Mouse (Mus musculus) testis, adult 2 months (tissue): ENCODE data around the gene Uggt1. TPM values are rescaled to one million over a fixed set of nuclear protein-coding genes. Genes with fewer than 3 reads are reported as not detected.

ENCODE experiments used
- H3K27ac ChIP-seq: fragments of 200-500 bp; 2 replicates; pipeline ENCODE4 v1.5.1; 2012; ENCODE audit warnings: low read depth, low read length; ENCODE audit not compliant: control insufficient read depth, insufficient read depth
- H3K27me3 ChIP-seq: fragments of 200-500 bp; 2 replicates; pipeline ENCODE4 v1.6.1; 2012; ENCODE audit warnings: mild to moderate bottlenecking, low read length, moderate library complexity; ENCODE audit not compliant: control insufficient read depth, insufficient read depth
- H3K36me3 ChIP-seq: fragments of 200-500 bp; 2 replicates; pipeline ENCODE4 v1.6.1; 2012; ENCODE audit warnings: mild to moderate bottlenecking, low read length; ENCODE audit not compliant: control insufficient read depth, insufficient read depth
- H3K4me1 ChIP-seq: fragments of 200-500 bp; 2 replicates; pipeline ENCODE4 v1.6.1; 2012; ENCODE audit warnings: low read length; ENCODE audit not compliant: control insufficient read depth, insufficient read depth
- H3K4me3 ChIP-seq: fragments of 200-500 bp; 2 replicates; pipeline ENCODE4 v1.5.1; 2012; ENCODE audit warnings: low read depth, mild to moderate bottlenecking, low read length, moderate library complexity, mixed read lengths; ENCODE audit not compliant: control insufficient read depth
- CTCF ChIP-seq: fragments of 200-500 bp; IDR thresholded peaks from 2 replicates; pipeline ENCODE4 v1.5.1; 2012; ENCODE audit warnings: low read depth, mild to moderate bottlenecking, inconsistent platforms, low read length, moderate library complexity; ENCODE audit not compliant: control insufficient read depth, insufficient read depth, insufficient replicate concordance
- POLR2A ChIP-seq: fragments of 200-500 bp; IDR thresholded peaks from 2 replicates; pipeline ENCODE4 v1.6.1; 2012; ENCODE audit warnings: low read depth, mild to moderate bottlenecking, inconsistent platforms, low read length, moderate library complexity; ENCODE audit not compliant: control insufficient read depth
- polyA plus RNA-seq: library from polyadenylated mRNA; depleted of rRNA; stranded (reverse); fragments of >200 nt; gene quantifications from 2 replicates; pipeline ENCODE4 v1.2.3, GENCODE M21; 2012

The Uggt1 gene
- polyA plus RNA-seq, 1 experiment, result 8.4 TPM

DNA sequence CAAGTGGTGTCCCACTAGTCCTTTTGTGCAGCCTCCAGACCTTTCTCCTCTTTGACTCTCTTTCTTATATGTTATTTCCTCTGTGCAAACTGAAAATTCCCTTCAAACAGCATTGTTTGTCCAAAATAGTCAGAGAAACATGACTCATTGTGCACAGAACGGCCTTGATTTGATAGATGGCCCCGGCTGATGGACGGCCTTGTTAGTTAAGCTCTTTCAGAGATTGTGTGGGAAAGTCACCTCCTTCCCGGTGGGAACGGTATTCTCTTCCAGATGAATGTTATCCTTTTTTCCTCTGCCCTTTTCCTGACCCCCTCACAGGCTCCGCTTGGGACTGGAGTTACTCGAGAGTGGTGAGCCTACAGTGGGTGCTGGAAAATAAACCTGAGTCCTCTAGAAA, 119.4 kb downstream of the Uggt1 start:
- Histone ChIP-seq H3K27me3 (no peaks in the 10 kb centered on the region), H3K36me3 (no peaks in the 10 kb centered on the region), H3K27ac (no peak overlapping the region), H3K4me1 (no peaks in the 10 kb centered on the region; the same call in 1 of the 2 replicates), H3K4me3 (no peak overlapping the region)
- no peak for TF ChIP-seq CTCF
- TF ChIP-seq POLR2A, result no peak

- Histone ChIP-seq H3K36me3 (no peaks in the 10 kb centered on the region), H3K4me3 (no peak overlapping the region), H3K27ac (no peak overlapping the region), H3K27me3 (no peaks in the 10 kb centered on the region), H3K4me1 (no peaks in the 10 kb centered on the region)
- TF ChIP-seq CTCF (no peak), POLR2A (no peak)
These were observed 123.3 kb downstream of the Uggt1 start for GRCm38 (mm10) chr1:36121172-36121571.

- H3K4me3 ChIP-seq, result no peak overlapping the region
- no peaks in the 10 kb centered on the region for H3K27me3 ChIP-seq
- peaks cover 2% of the 10 kb centered on the region; the same call in 1 of the 2 replicates for H3K4me1 ChIP-seq
- H3K27ac ChIP-seq, result no peak overlapping the region
- TF ChIP-seq POLR2A (no peak), CTCF (no peak)
- no peaks in the 10 kb centered on the region for H3K36me3 ChIP-seq
These were observed 125.1 kb downstream of the Uggt1 start for GRCm38 (mm10) chr1:36119426-36119825.

DNA sequence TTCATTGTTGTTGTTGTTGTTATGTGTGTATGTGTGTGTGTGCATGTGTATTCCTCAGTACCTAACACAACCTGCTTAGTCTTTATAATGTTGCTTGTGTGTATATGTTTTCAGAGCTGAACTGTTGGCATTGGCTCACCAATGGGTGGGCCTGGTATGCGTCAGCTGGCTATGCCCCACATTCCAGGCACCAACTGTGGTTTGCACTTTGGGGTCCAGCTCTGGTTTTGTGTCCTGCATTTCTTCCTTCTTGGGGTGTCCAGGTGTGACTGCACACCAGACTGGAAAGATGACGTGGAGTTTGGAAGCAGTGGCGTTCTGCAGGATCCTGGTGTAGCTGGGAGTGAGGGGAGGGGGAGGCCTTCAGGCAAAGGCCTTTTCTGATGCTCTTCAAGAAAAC, 125.6 kb downstream of the Uggt1 start:
- no peak overlapping the region for H3K4me3 ChIP-seq
- H3K4me1 ChIP-seq, result peaks cover 2% of the 10 kb centered on the region; the same call in 1 of the 2 replicates
- no peaks in the 10 kb centered on the region for H3K36me3 ChIP-seq
- no peaks in the 10 kb centered on the region for H3K27me3 ChIP-seq
- no peak overlapping the region for H3K27ac ChIP-seq
- TF ChIP-seq POLR2A (no peak), CTCF (no peak)

DNA sequence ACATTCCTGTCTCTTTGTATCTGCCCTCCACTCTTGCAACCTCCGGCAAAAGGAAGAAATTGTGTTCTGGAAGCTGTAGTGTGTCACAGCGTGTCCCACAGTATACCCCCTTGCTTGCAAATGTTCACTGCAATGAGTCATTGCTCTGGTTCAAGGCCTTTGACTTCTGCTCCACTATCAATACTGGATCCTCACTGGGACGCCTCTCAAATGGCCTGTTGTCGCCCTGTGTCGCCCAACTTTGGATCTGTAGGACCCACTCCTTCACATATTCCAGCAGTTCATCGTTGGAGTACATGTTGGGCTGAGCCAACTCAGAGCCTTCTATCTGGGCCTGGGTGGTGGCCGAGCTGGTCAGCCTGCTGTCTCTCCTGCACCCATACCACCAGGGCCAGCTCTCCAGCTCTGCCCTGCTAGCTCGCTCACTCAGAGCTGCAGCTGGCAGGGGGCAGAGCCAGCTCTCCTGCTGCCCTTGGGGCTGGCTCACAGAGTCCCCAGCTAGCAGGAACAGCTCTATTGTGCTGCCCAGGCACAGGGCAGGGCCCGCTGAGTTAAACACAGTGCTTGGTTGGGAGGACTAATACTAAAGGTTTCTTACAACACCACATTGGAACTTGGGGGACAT, 126.3 kb downstream of the Uggt1 start:
- Histone ChIP-seq H3K4me1 (peaks cover 2% of the 10 kb centered on the region; the same call in 1 of the 2 replicates), H3K4me3 (no peak overlapping the region), H3K27me3 (no peaks in the 10 kb centered on the region), H3K27ac (no peak overlapping the region), H3K36me3 (no peaks in the 10 kb centered on the region)
- TF ChIP-seq POLR2A, result no peak
- TF ChIP-seq CTCF, result no peak

DNA sequence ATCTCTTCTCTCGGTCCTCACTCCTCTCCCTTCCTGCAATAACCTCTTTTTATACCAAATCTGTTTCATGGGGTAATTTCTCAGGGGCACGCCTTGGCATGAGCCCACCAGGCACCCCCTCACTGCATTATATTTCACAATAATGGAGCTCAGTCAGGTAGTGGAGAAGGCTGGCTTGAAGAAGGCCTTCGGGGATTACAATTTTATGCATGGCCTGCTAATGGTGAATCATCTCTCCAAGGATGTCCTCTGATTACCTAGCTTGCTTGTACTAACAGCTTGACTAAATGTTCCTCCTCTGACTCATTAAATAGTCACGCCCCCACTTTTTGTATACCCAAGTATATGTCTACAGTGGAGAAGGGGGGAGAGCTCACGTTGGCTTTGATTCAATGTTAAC, 128.0 kb downstream of the Uggt1 start:
- no peak for TF ChIP-seq CTCF
- TF ChIP-seq POLR2A, result no peak
- Histone ChIP-seq H3K4me3 (no peak overlapping the region), H3K27ac (no peak overlapping the region), H3K27me3 (no peaks in the 10 kb centered on the region), H3K36me3 (no peaks in the 10 kb centered on the region), H3K4me1 (peaks cover 2% of the 10 kb centered on the region; the same call in 1 of the 2 replicates)

DNA sequence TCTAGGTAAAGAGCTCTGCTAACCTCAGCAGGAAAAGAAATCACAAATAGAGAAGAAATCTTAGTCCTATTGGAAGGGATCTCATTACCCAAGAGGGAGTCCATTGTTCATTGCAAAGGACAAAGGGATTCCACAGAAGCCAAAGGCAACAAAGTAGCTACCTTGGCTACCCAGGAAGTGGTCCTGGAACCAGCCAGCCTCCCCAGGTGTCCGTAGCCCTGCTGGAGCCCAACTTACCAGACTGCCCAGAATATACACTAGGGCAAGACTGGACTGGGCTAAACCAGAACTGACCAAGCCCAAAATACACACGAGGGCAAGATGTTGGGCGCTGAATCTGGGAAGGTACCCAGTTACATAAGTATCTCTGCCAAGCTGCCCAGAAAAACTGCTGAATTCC, 129.7 kb downstream of the Uggt1 start:
- no peak overlapping the region for H3K27ac ChIP-seq
- peaks cover 2% of the 10 kb centered on the region; the same call in 1 of the 2 replicates for H3K4me1 ChIP-seq
- no peaks in the 10 kb centered on the region for H3K36me3 ChIP-seq
- no peaks in the 10 kb centered on the region for H3K27me3 ChIP-seq
- H3K4me3 ChIP-seq, result no peak overlapping the region
- TF ChIP-seq POLR2A (no peak), CTCF (no peak)

DNA sequence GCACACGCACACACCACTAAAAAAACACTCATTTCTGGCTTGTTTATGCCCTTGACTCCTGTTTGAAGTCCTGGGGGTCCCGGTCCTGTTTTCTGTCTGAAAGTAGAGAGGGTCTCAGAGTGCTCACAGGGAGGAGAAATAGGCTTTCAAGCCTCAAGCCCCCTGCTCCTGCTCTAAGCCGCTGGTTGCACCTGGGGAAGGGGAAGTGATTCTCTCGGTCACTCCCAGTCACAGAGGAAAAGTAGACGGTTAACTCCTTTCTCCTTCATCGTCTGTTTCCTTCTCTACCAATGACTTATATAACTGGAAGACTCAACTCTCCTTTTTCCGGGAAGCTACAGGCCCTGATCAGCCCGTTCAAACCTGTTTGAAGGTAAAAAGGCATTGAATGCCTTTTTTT, 130.8 kb downstream of the Uggt1 start:
- TF ChIP-seq CTCF (no peak), POLR2A (no peak)

DNA sequence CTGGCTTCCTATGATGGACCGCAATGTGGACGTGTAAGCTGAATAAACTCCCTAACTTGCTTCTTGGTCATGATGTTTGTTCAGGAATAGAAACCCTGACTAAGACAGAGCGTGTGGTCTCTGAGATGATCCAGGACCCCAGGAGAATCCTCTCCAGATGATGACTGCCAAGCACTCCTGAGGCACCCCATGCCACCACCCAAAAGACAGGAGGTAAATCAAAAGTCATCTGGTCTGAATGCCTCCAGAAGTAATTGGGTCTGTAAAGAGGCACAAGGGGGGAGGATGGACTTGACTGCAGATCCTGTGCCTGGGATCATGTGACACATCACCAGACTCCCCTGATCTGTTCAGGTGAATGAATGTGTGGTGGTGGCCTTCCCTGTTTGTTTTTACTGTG, 131.9 kb downstream of the Uggt1 start:
- no peaks in the 10 kb centered on the region for H3K36me3 ChIP-seq
- peaks cover 2% of the 10 kb centered on the region; the same call in 1 of the 2 replicates for H3K4me1 ChIP-seq
- TF ChIP-seq CTCF (no peak), POLR2A (no peak)
- H3K27ac ChIP-seq, result no peak overlapping the region
- no peaks in the 10 kb centered on the region for H3K27me3 ChIP-seq
- no peak overlapping the region for H3K4me3 ChIP-seq

More for the DNA sequence above, 130.8 kb downstream of the Uggt1 start:
- no peaks in the 10 kb centered on the region for H3K36me3 ChIP-seq
- no peak overlapping the region for H3K4me3 ChIP-seq
- no peak overlapping the region for H3K27ac ChIP-seq
- peaks cover 2% of the 10 kb centered on the region; the same call in 1 of the 2 replicates for H3K4me1 ChIP-seq
- H3K27me3 ChIP-seq, result no peaks in the 10 kb centered on the region
